Mouse (Mus musculus) embryonic stem cell, embryonic (primary cell): ENCODE results near the gene Gipc2.

Experiments
- CTCF ChIA-PET, 4 experiments: fragments of 300-600 bp in 2 of 4; fragments of 350-600 bp in 2 of 4; sonication (Branson Sonifier 250); formaldehyde crosslinking; loops; one replicate each; lab custom pipeline; 2022; ENCODE audit warnings: inconsistent platforms in 2 of 4; lab: Charles Lee
- POLR2A ChIA-PET, 4 experiments: fragments of 300-600 bp in 2 of 4; fragments of 350-600 bp in 2 of 4; sonication (Branson Sonifier 250); formaldehyde crosslinking; loops; one replicate each; lab custom pipeline; 2022; ENCODE audit warnings: antibody characterized with exemption in 4 of 4, inconsistent platforms in 1 of 4; lab: Charles Lee

The Gipc2 gene

GRCm38 (mm10) chr3:152101459-152101858, 64.6 kb downstream of the Gipc2 start:
- ChIA-PET POLR2A (interaction anchor here in 3 of 4 experiments (0.6 to 1.9 kb wide), 10 partner anchors 9 to 614 kb away, joined by 3 to 8 read pairs (median 3); partner anchors contain the start of genes Dnajb4 (in 1 of the 3) and Fubp1 (in 1 of the 3)), CTCF (interaction anchor here (0.5 to 2.9 kb wide), 9 partner anchors 10 to 130 kb away, joined by 3 to 15 read pairs (median 4); no protein-coding TSS in a partner anchor)

- ChIA-PET POLR2A (interaction anchor here in 2 of 4 experiments (0.6 to 1.7 kb wide), 7 partner anchors 10 to 131 kb away, joined by 3 to 7 read pairs (median 3); no protein-coding TSS in a partner anchor), CTCF (interaction anchor here in 3 of 4 experiments (0.6 to 2.9 kb wide), 7 partner anchors 11 to 329 kb away, joined by 3 to 15 read pairs (median 4); partner anchors contain the start of gene Miga1 (in 1 of the 3))
Measured at GRCm38 (mm10) chr3:152100119-152100818, 65.8 kb downstream of the Gipc2 start.

DNA sequence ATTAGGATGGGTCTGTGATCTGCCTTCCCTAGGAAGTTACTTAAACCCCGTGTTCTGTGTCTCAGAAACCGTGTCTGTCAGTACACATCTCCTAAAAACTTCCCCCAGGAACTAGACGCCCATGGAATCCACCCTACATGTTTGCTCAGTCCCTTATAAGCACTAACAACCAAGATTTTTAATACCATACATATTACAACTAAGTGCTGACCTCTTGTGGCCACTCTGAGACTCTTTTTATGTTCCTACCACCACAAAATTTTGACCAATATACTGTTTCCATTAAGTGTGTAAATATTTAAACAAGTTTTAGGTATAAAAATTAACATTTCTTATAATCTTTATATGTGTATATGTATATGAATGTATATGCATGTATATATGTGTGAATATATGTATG, 71.0 kb downstream of the Gipc2 start:
- ChIA-PET POLR2A (interaction anchor here in 2 of 4 experiments (0.6 to 1.2 kb wide), 4 partner anchors 11 to 226 kb away, joined by 3 to 5 read pairs (median 3); no protein-coding TSS in a partner anchor), CTCF (interaction anchor here (0.6 to 1.4 kb wide), 10 partner anchors 10 to 324 kb away, joined by 3 to 7 read pairs (median 4); no protein-coding TSS in a partner anchor)

- ChIA-PET CTCF (interaction anchor here in 1 of 4 experiments (0.7 kb wide), 1 partner anchor 12 kb away, joined by 3 read pairs; no protein-coding TSS in a partner anchor), POLR2A (no interaction called here)
Measured at GRCm38 (mm10) chr3:152092385-152093057, 73.5 kb downstream of the Gipc2 start.

DNA sequence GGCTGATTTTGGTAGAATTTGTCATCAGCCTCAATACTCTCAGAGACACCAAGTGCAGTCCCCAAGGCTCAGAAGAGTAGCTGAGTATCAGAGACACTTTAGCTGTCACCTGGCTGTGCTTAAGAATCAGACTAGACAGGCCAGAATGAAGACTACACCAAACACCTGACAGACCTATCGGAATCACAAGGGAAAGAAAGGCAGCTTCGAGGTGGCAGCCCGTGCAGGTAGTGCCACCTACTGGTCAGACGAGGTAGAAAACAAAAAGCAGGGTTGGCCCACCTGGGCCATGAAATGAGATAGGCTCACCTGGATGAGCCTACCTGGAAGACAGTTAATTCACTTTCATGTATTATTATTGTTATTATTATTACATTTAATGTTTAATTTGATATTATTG, 76.9 kb downstream of the Gipc2 start:
- ChIA-PET POLR2A (interaction anchor here in 2 of 4 experiments (0.6 to 1.5 kb wide), 3 partner anchors 10 to 199 kb away, joined by 3 to 4 read pairs (median 3); no protein-coding TSS in a partner anchor), CTCF (interaction anchor here (0.6 to 2.0 kb wide), 21 partner anchors 11 to 369 kb away, joined by 3 to 10 read pairs (median 5); no protein-coding TSS in a partner anchor)

GRCm38 (mm10) chr3:152081381-152081780, 84.6 kb downstream of the Gipc2 start:
- ChIA-PET CTCF (no interaction called here), POLR2A (interaction anchor here in 2 of 4 experiments (0.7 to 1.0 kb wide), 2 partner anchors 22 to 385 kb away, joined by 3 read pairs; no protein-coding TSS in a partner anchor)

DNA sequence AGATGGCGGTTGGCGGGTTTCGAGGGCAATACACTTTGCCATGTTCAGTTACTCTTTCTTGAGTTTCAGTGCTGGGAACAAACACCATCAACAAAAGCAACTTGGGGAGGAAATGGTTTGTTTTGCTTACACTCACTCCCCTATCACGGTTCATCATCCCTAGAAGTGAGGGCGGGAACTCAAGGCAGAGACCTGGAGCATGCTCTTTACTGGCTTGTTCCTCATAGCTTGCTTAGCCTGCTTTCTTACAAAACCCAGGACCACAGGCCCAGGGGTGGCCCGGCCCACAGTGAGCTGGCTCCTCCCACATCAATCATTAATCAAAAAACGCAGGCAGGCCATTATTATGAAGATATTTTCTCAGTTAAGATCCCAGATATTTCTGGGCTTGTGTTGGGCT, 89.9 kb downstream of the Gipc2 start:
- POLR2A ChIA-PET = interaction anchor here in 1 of 4 experiments (0.7 to 1.1 kb wide), 2 partner anchors 8 to 266 kb away, joined by 3 read pairs; no protein-coding TSS in a partner anchor
- CTCF ChIA-PET = interaction anchor here in 2 of 4 experiments (0.7 to 1.2 kb wide), 2 partner anchors 13 to 240 kb away, joined by 3 to 5 read pairs; no protein-coding TSS in a partner anchor

- CTCF ChIA-PET = no interaction called here
- POLR2A ChIA-PET = no interaction called here
Measured at GRCm38 (mm10) chr3:152069001-152069400, 97.0 kb downstream of the Gipc2 start.

DNA sequence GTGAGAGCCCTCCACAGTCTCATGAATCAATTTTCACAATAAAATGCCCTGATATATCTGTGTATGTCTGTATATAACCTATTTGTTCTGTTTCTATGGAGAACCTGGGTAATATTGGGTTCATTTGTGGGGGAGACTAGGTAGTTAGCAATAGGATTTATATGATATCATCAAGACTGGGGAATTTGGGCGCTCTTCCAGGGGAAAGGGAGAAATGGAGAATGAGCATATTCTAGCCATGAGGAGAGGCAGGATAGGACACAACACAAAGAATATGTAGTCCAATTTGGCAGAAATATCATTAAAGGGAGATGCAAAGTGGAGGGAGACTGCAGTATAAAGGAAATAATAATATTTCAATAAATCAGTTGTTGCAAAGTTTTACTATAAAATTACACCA, 97.7 kb downstream of the Gipc2 start:
- ChIA-PET POLR2A (no interaction called here), CTCF (no interaction called here)

- ChIA-PET CTCF (interaction anchor here in 2 of 4 experiments (0.6 to 1.4 kb wide), 5 partner anchors 22 to 693 kb away, joined by 3 to 7 read pairs (median 4); no protein-coding TSS in a partner anchor), POLR2A (interaction anchor here in 1 of 4 experiments (0.6 kb wide), 1 partner anchor 9 kb away, joined by 3 read pairs; no protein-coding TSS in a partner anchor)
Measured at GRCm38 (mm10) chr3:152066696-152067095, 99.3 kb downstream of the Gipc2 start.

GRCm38 (mm10) chr3:152065806-152066205, 100.2 kb downstream of the Gipc2 start:
- POLR2A ChIA-PET = no interaction called here
- CTCF ChIA-PET = no interaction called here

DNA sequence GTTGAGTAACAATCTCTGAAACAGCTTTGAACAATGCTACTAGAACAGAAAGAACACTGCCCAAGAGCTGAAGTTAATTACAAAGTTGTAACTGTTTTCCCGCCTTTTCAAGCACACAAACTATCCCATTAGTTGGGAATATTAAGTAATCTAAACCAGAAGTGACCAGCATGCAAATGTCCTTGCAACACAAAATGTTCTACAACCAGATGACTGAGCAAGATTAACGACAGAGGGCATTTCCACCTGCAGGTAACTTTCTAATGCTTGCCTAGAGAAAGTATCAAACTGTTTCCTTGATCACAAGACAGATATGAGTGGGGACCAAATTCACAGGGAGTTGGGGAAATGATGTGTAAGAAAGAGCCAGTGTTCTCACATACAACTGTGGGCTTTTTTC, 101.9 kb downstream of the Gipc2 start:
- POLR2A ChIA-PET = no interaction called here

GRCm38 (mm10) chr3:152062806-152063205, 103.2 kb downstream of the Gipc2 start:
- POLR2A ChIA-PET = no interaction called here

More for the DNA sequence above, 101.9 kb downstream of the Gipc2 start:
- CTCF ChIA-PET = interaction anchor here in 1 of 4 experiments (0.5 kb wide), 1 partner anchor 293 kb away, joined by 12 read pairs; no protein-coding TSS in a partner anchor

DNA sequence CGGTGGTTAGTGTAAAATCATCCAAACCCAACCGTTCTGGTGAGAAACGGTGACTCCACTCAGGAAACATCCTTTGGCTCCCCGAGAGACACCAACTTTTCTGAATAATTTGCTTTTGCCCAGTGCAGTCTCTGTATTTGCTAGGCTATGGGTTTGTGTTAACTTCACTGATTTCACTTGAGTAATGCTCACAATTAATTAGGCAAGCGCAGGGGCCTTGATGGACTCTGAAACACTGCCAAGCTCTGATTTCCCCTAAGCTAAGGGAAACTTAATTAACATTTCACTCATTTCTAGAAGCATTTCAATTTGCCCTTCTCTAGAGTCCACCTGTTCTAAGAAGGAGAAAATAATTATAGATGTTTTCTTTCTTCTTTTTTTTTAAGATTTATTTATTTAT, 104.9 kb downstream of the Gipc2 start:
- ChIA-PET POLR2A (no interaction called here), CTCF (no interaction called here)

More at GRCm38 (mm10) chr3:152062806-152063205, 103.2 kb downstream of the Gipc2 start:
- CTCF ChIA-PET = no interaction called here

- CTCF ChIA-PET = no interaction called here
- POLR2A ChIA-PET = no interaction called here
Measured at GRCm38 (mm10) chr3:152058235-152058634, 107.8 kb downstream of the Gipc2 start.

GRCm38 (mm10) chr3:152054260-152054659, 111.8 kb downstream of the Gipc2 start:
- CTCF ChIA-PET = no interaction called here
- POLR2A ChIA-PET = no interaction called here

GRCm38 (mm10) chr3:152051959-152052358, 114.1 kb downstream of the Gipc2 start:
- CTCF ChIA-PET = interaction anchor here in 1 of 4 experiments (0.7 kb wide), 1 partner anchor 59 kb away, joined by 3 read pairs; no protein-coding TSS in a partner anchor
- POLR2A ChIA-PET = interaction anchor here in 1 of 4 experiments (0.7 kb wide), 1 partner anchor 257 kb away, joined by 3 read pairs; no protein-coding TSS in a partner anchor

GRCm38 (mm10) chr3:152047914-152048313, 118.1 kb downstream of the Gipc2 start:
- ChIA-PET POLR2A (no interaction called here), CTCF (interaction anchor here in 2 of 4 experiments (0.7 kb wide), 2 partner anchors 127 to 893 kb away, joined by 3 read pairs; no protein-coding TSS in a partner anchor)
